Mouse (Mus musculus): ENCODE data around the gene Hoxb4.

DNA sequence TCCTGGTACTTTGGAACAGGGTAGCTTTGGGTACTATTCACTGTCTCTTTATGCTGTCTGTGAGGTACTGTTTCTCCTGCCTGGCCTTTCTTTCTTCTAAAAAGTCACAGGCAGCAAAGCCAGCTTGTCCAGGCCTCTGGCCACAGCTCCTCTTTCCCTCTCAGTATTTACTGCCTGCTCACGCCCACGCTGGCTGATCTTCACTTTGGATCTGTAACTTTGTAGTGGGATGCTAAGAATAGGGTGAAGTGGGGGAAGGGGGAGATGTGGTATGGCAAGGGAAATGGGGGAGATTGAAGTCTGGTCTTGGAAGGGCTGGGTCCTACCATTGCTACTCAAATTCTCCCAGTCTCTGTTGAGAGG lies 15.9 kb downstream of the Hoxb4 start:
- TF ChIP-seq POLR2A (IDR thresholded peaks at IDR 0.05; ENCODE audit: borderline replicate concordance, low read depth, low read length) (no peak), CTCF (IDR thresholded peaks at IDR 0.05; ENCODE audit: low read depth, low read length) (no peak)

All from bone marrow macrophage, adult 2 months (primary cell).